Mouse (Mus musculus) liver, embryonic 14.5 days (tissue): ENCODE measurements around the gene Adap2. TPM values are rescaled to one million over a fixed set of nuclear protein-coding genes. Genes with fewer than 3 reads are reported as not detected.

Experiments used
- ATAC-seq: fragments of 200-750 bp; cut with Nextera tagmentation; 2 replicates; pipeline ENCODE4 v1.8.0; 2017; ENCODE audit warnings: moderate number of reproducible peaks, mild to moderate bottlenecking, moderate library complexity; ENCODE audit not compliant: insufficient read depth
- DNase-seq, 3 experiments: peaks; one replicate each; pipeline ENCODE4 v3.0.0-alpha.2; 2012 to 2013; ENCODE audit warnings: low read depth in 3 of 3, low spot score in 3 of 3
- H3K27ac ChIP-seq: fragments of 300-500 bp; sonication (generic); 2 replicates; pipeline ENCODE4 v1.5.1; 2014; ENCODE audit warnings: moderate library complexity, mild to moderate bottlenecking, control low read depth, inconsistent platforms
- H3K27me3 ChIP-seq: fragments of 300-500 bp; sonication (generic); 2 replicates; pipeline ENCODE4 v1.6.1; 2014; ENCODE audit warnings: mild to moderate bottlenecking, low read length, moderate library complexity; ENCODE audit not compliant: control insufficient read depth, insufficient read depth
- H3K36me3 ChIP-seq: fragments of 300-500 bp; sonication (generic); replicated peaks from 2 replicates; pipeline ENCODE4 v1.6.1; 2014; ENCODE audit warnings: low read depth; ENCODE audit not compliant: control insufficient read depth, insufficient read depth
- H3K4me1 ChIP-seq, 2 experiments: fragments of 200-500 bp in 1 of 2; fragments of 300-500 bp in 1 of 2; sonication (generic) in 1 of 2; replicated peaks; 2 replicates each; pipeline ENCODE4 v1.6.1; 2012 to 2014; ENCODE audit warnings: antibody characterized with exemption in 1 of 2, inconsistent platforms in 1 of 2, low read length in 1 of 2; ENCODE audit not compliant: control insufficient read depth in 2 of 2, insufficient read depth in 2 of 2
- H3K4me2 ChIP-seq: fragments of 300-500 bp; sonication (generic); 2 replicates; pipeline ENCODE4 v1.6.1; 2014; ENCODE audit warnings: low read depth, mild to moderate bottlenecking, control low read depth, moderate library complexity
- H3K4me3 ChIP-seq, 2 experiments: fragments of 200-500 bp in 1 of 2; fragments of 300-500 bp in 1 of 2; sonication (generic) in 1 of 2; 2 replicates each; pipeline ENCODE4 v1.5.1; 2012 to 2014; ENCODE audit warnings: low read depth in 2 of 2, low read length in 2 of 2, mild to moderate bottlenecking in 2 of 2, control low read depth in 1 of 2, inconsistent platforms in 1 of 2, moderate library complexity in 1 of 2; ENCODE audit not compliant: insufficient read depth in 1 of 2
- H3K9ac ChIP-seq: fragments of 300-500 bp; sonication (generic); replicated peaks from 2 replicates; pipeline ENCODE4 v1.6.1; 2014; ENCODE audit warnings: mild to moderate bottlenecking, control low read depth, moderate library complexity
- H3K9me3 ChIP-seq: fragments of 300-500 bp; sonication (generic); 2 replicates; pipeline ENCODE4 v1.6.1; 2016; ENCODE audit warnings: low read length, mixed read lengths; ENCODE audit not compliant: control insufficient read depth
- CTCF ChIP-seq: IDR thresholded peaks from 2 replicates; pipeline ENCODE4 v1.5.1; 2016; ENCODE audit warnings: antibody characterized with exemption, low read depth, control low read depth
- EP300 ChIP-seq: IDR thresholded peaks from 2 replicates; pipeline ENCODE4 v1.6.1; 2016; ENCODE audit warnings: antibody characterized with exemption, low read depth
- WGBS: fragments of 180-500 bp; shearing (Covaris S2); extraction: QIAGEN DNeasy Blood & Tissue Kit; methylation state at CpG from one replicate; pipeline ENCODE4 v1.1.7; 2014; ENCODE audit not compliant: insufficient replicate concordance; 5-methylcytosine and 5-hydroxymethylcytosine counted together
- polyA plus RNA-seq, 2 experiments: library from polyadenylated mRNA; depleted of rRNA in 1 of 2; stranded (reverse) in 1 of 2; unstranded in 1 of 2; fragments of >200 nt; fragmentation: Nextera tagmentation in 1 of 2; extraction: Ambion mirVana in 1 of 2; gene quantifications; 2 replicates each; pipeline versions ENCODE4 v1.2.1 to v1.2.3; 2012 to 2014

Adap2 gene
- polyA plus RNA-seq, 2 experiments = 2.4 to 3.9 TPM

DNA sequence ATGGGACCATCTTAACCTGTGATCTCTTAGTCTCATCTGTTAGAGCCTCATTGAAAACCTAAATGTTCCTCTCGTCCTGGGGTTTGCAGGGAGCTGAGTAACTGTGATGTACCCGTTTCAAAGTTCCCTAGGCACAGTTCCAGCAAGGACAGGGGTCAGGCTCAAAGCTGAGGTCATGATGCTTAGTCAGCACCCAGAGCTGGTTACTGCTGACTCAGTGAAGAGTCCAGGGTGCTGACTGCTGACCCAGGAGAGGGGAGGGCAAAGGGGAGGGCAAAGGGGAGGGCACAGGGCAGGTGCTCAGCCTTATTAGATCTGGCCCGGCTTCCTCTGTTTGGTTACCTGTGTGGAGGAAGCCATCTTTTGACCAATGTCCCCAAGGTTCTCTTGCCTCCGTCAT lies 18.0 kb downstream of the Adap2 start:
- TF ChIP-seq CTCF = no peak
- no peak for TF ChIP-seq EP300
- Histone ChIP-seq H3K4me1 (peaks cover 0 to 6% of the 10 kb centered on the region in 2 experiments; a peak in 1 of 4 replicates), H3K4me2 (no peak overlapping the region), H3K36me3 (no peaks in the 10 kb centered on the region), H3K27ac (no peak overlapping the region), H3K27me3 (no peaks in the 10 kb centered on the region), H3K4me3 (no peak overlapping the region), H3K9ac (no peak overlapping the region), H3K9me3 (no peaks in the 10 kb centered on the region)
- 56% methylated on average over 4 of the region's 4 CpGs for WGBS
- DNase-seq (peak in 1 of 3 experiments; percentile 25), ATAC-seq (peak; percentile 41; the same call in 1 of the 2 replicates)

DNA sequence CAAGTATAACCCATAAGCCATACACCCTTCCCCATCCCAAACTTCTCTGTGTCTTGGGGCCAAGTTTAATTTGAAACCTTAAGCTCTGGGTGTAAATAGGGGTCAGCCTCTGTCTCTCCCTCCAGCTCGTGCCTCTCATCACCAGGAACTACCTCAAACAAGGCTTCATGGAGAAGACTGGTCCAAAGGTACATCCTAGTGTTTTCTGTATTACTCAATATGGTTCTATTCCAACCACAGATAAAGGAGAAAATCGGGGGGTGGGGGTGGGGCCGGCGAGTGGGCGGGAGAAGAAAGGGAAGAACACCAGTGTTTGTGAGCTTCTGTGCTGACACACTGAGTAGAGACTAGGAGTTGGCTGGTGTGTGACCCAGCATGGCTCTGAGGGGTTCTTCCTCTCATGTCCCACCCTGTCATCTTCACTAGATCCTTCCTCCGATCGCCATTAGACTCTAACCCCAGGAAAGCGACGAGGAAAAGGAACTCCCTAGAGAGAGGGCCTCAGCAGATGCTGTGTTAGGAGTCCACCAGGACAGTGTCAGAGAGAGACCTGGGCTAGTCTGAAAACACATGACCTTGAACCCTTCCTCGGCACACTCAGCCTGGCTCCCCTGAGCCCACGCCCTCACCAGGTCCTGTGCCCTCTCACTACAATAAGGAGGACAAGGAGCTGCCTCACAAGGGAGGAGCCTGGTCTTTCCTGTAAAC lies 20.2 kb downstream of the Adap2 start:
- no peaks in the 10 kb centered on the region for H3K27me3 ChIP-seq
- no peak overlapping the region for H3K9ac ChIP-seq
- H3K27ac ChIP-seq = no peak overlapping the region
- no peak for DNase-seq
- WGBS = 57% methylated on average over 11 of the region's 11 CpGs
- H3K4me1 ChIP-seq = peaks cover 0 to 6% of the 10 kb centered on the region in 2 experiments; a peak in 1 of 4 replicates
- H3K9me3 ChIP-seq = no peaks in the 10 kb centered on the region
- no peak for TF ChIP-seq EP300
- TF ChIP-seq CTCF = no peak
- H3K4me2 ChIP-seq = no peak overlapping the region
- no peak overlapping the region for H3K4me3 ChIP-seq
- H3K36me3 ChIP-seq = no peaks in the 10 kb centered on the region
- no peak for ATAC-seq

DNA sequence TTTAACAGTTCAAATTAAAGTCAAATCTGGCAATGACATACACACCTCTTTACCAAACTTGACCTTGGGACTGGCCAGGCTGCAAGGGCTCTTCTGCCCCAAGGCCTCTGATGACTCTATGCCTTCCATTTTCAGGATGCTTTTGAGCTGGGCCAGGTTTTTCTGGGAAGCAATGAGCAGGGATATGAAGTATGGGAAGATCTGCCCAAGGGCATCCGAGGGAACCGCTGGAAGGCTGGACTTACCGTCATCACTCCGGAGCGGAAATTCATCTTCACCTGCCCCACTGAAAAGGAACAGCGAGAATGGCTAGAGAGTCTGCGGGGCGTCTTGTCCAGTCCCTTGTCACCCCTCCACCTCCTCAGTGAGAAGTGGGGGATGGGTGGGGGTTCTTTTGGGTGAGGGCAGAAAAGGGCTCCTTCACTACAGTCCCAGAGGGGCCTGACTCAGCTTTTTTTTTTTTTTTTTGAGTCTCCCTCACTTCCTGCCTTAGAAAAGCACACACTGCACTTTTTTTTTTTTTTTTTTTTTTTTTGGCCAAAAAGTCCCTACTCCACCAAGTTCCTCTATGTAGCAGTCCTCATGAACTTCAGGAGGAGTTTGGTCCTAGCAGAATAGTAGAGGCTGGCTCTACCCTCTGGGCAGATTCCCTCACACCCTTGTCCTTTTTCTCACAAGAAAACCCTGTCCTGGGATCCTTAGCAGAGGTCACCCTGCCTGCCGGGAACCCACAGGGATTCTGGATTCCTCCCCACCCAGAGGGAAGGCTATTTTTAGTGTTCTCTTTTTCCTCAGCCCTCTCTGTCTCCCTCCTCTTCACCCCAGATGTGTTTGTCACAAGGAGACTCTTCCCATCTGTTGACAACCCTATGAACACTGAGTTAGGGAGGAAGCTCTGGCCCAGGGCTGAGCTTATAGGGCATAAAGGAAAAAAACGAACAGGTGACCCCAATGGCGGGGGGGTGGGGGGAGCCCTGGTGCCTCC lies 23.3 kb downstream of the Adap2 start:
- ATAC-seq (no peak), DNase-seq (no peak)
- Histone ChIP-seq H3K4me2 (no peak overlapping the region), H3K27ac (no peak overlapping the region), H3K4me1 (0 out of 4 replicates have a peak, but pooled peaks cover 0 to 4% of the 10 kb centered on the region in 2 experiments), H3K36me3 (no peaks in the 10 kb centered on the region), H3K9me3 (no peaks in the 10 kb centered on the region), H3K9ac (no peak overlapping the region), H3K4me3 (no peak overlapping the region), H3K27me3 (no peaks in the 10 kb centered on the region)
- TF ChIP-seq EP300 (no peak), CTCF (no peak)
- WGBS = 58% methylated on average over 11 of the region's 11 CpGs

DNA sequence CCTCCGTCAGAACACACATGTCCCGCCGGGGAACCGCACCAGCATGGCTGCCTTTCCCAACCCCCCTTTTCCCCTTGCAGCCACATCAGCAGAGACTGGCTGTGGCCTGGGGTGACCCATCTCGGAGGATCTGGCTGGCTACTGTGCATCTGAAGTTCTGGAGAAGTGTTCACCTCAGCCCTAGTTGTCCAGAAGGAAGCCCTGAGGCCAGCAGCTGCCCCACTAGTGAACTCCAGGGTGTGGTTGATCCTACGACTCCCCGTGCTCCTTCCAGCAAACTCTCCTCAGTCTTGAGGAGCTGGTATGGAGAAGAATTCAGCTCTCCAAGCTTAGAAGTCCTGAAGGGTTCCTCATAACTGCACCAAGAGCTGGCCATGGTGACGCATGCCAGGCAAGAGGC lies 24.4 kb downstream of the Adap2 start:
- ATAC-seq (no peak), DNase-seq (no peak)
- TF ChIP-seq EP300 (no peak), CTCF (no peak)
- Histone ChIP-seq H3K4me2 (no peak overlapping the region), H3K4me3 (no peak overlapping the region), H3K4me1 (0 out of 4 replicates have a peak, but pooled peaks cover 0 to 4% of the 10 kb centered on the region in 2 experiments), H3K9me3 (no peaks in the 10 kb centered on the region), H3K36me3 (no peaks in the 10 kb centered on the region), H3K9ac (no peak overlapping the region), H3K27me3 (no peaks in the 10 kb centered on the region), H3K27ac (no peak overlapping the region)
- 70% methylated on average over 8 of the region's 8 CpGs for WGBS
